Mouse (Mus musculus): ENCODE results near the gene Slc16a14.
"Not testable (repeated sequence)": the region's sequence is repeated elsewhere in the genome, so short reads cannot be mapped to it uniquely, and the experiment has no call there.

The Slc16a14 gene

DNA sequence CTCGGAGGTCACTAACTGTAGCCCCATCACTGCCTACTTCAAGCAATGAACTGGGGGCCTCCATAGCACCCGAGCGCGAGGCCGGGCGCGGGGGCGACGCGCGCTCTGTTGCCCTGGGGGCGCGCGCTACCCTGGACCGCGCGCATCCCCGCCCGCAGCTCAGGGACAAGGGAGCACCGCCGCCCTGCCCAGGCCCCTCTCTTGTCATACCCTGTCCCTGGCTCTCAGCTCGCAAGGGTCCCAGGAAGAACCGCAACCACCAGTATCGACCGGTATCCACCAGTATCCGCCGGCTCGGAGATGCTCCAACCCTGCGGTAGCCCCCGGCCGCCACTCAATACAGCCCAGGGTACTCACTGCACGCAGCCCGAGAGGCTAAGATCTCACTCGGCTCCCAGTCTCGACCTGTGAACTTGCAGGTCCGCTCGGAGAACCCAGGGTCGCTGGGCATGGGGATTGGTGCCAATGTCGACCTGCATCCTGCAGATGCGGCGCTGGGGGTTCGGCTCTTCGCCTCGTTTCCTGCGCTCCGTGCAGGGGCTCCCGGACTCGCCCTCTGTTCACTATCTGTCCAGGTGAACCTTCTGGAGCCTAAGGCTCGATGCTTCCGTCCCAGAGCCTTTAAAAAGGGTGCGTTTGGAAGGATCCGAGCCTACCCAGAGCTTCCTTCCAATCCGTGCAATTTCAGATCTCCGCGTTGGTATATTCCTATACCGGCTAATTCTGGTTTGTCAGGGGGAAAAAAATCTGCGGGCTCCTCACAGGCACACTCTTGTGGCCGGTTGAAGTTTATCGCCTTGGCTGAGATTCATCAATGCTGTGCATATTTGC is at the start of gene Slc16a14:
Gene Slc16a14 (minus strand): TSS at position 632 of the 831 bp plus-strand sequence.
- DNase-seq (ENCODE audit: low read depth), result no peak

GRCm38 (mm10) chr1:84961779-84962178 is 26.8 kb upstream of the Slc16a14 start:
- not testable (repeated sequence) for DNase-seq (ENCODE audit: low read depth)

GRCm38 (mm10) chr1:84957713-84958112 is 22.8 kb upstream of the Slc16a14 start:
- DNase-seq (ENCODE audit: low read depth), result not testable (repeated sequence)

- DNase-seq (ENCODE audit: low read depth), result not testable (repeated sequence)
Observed at GRCm38 (mm10) chr1:84956771-84957170, 21.8 kb upstream of the Slc16a14 start.

DNA sequence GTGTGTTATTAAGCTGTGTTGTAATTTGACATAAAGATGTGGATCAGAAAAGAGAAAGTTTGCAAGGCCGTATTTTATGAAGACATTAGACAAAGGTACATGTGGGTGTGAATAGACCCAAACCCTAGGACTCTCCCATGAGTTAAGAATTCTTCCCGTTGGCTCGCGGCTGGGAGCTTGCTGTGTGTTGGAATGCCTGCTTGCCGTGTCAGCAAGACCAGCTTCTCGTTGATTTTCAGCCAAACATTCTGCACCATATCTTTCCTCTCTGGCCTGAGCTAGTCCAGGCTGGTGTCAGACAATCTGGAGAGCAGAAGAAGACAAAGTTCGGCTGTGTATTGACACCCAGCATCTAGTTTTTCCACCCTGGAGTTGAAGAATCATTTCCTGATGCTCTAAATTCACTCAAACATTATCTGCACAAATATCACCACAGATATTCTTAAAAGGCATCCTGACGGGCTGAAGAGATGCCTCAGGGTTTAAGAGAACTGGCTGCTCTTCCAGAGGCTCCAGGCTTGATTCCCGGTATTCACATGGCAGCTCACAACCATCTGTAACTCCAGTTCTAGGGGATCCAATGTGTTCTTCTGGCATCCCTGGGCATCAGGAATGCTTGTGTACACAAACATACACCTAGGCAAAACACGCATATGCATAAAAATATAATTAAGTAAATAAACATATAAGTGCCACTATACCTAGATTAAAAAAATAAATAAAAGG is 17.7 kb upstream of the Slc16a14 start:
- no peak for DNase-seq (ENCODE audit: low read depth)

DNA sequence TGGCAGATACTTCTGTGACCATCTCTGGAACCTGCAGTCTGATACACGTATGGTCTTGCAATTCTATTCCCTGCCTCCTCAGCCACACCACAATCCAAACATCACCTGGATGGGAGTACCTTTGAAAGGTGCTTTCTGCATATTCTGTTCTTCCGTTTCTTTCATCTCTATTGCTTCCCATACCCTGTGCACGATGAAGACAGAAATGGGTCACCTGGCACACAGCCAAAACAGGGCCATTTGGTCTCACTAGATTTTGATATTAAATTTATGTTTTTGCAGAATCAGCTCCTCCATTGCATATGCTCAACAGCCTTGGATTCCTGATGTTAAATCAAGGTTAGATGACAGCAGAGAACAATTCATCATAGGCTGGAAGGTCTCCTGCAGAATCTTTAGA is 16.6 kb upstream of the Slc16a14 start:
- no peak for DNase-seq (ENCODE audit: low read depth)

GRCm38 (mm10) chr1:84947390-84947789 is 12.5 kb upstream of the Slc16a14 start:
- DNase-seq (ENCODE audit: low read depth), result no peak

DNA sequence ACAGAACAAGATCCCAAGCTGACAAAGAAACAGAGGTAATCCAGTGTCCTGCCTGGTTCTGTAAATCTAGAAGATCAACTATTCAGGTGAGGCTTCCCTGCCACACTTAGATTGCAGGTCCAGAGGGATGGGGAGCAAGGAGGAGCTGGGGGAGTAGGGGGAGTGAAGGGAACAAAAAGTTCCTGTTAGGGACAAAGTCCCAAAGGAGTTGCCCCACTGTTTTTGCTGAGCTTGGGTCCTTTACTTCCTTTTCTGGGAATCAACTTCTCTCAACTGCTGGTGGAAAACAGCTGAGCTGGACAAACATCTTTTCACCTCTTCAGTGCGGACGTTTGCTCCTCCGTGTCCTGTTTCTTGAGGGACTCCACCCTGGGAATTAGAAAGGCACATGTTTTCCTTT is 11.0 kb upstream of the Slc16a14 start:
- no peak for DNase-seq (ENCODE audit: low read depth)

GRCm38 (mm10) chr1:84943549-84943948 is 8.6 kb upstream of the Slc16a14 start:
- DNase-seq (ENCODE audit: low read depth), result no peak

- DNase-seq (ENCODE audit: low read depth), result no peak
Observed at GRCm38 (mm10) chr1:84942666-84943065, 7.7 kb upstream of the Slc16a14 start.

GRCm38 (mm10) chr1:84940322-84940721 is 5.4 kb upstream of the Slc16a14 start:
- DNase-seq (ENCODE audit: low read depth), result no peak

DNA sequence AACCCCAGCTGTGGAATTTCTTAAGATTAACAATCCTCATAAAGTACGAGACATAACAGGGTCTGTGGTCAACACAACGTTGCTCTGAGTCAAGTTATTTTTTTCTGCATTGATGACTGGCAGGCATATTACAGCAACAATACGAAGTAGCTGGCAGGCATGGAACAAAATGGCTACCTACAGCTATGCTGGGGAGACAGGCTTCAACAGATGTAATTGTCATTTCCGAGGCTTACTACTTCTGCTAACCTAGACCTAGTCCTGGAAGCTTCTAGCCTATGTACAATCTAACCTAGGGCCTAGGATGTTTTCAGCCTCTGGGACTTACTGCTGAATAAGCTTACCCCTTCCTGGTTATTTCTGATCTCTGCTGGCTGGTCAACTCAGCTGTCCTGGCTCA is 4.5 kb upstream of the Slc16a14 start:
- no peak for DNase-seq (ENCODE audit: low read depth)

DNA sequence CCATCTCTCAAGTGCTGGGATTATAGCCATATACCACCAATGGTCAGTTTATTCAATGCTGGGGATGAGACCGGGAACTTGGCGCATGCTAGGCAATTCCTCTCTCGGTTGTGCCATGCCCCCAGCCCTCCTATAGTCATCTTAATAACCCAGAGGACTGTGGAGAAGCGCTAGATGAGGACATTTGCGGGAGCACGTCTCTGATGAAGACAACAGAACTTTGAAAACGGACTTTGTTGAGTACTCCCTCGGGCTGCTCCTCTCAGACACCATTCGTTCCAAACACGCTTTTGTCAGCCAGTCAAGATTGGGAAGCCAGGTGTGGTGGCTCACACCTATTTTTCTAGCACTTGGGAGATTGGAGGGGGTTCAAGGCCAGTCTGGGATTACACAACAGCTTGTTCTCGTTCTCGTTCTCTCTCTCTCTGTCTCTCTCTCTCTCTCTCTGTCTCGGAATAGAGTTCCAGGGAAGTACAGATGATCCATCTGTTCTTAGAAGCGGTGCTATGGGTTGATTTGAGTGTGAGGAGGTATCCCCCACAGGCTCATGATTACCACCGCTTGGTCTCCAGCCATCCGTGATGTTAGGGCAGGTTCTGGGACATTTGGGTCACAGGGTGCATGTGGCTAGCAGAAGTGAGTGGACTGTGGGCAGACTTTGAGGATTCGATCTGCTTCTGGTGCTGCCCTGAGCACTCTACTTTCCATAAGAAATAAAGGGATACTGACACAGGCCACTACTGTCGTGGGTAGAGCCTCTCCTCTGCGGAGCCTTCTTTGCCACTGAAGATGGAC is 2.0 kb upstream of the Slc16a14 start:
- DNase-seq (ENCODE audit: low read depth), result no peak

DNA sequence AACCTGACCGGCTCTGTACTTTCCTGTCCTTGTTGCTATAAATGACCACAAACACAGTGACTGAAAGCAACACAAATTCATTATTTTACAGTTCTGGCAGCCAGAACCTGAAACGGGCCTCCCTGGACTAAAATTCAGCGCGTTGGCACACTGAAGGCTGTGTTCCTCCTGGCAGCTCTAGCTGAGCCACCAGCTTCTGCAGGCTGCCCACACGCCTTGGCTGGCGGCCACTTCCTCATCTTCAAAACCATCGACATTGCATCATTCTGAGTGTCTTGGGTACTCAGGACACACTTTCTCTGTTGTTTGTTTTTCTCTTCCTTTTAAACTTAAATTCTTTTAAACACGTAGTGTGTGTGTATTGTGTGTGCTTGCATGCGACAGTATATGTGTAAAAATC is 734 bp upstream of the Slc16a14 start:
- DNase-seq (ENCODE audit: low read depth), result peak; percentile 51

- DNase-seq (ENCODE audit: low read depth), result no peak
Observed at GRCm38 (mm10) chr1:84934151-84934502, 807 bp downstream of the Slc16a14 start.

GRCm38 (mm10) chr1:84933472-84934150 is 1.3 kb downstream of the Slc16a14 start:
- DNase-seq (ENCODE audit: low read depth), result peak; percentile 65

GRCm38 (mm10) chr1:84925599-84925998 is 9.3 kb downstream of the Slc16a14 start:
- no peak for DNase-seq (ENCODE audit: low read depth)

DNA sequence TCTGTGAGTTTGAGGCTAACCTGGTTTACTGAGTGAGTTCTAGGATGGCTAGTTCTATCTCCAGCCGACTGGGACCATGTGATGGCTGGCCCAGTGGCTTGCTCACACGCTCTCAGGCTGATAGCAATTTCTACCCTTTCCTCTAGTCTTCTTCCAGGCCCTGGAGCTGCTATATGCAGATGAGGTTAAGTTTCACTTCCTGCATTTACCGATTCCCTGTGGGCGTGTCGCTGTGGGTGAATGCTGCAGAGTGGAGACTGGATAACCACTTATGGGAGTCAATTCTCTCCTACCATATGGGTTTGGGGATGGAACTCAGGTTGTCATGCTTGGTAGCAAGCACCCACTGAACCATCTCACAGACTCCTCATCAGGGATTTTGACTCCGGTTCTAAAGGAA is 10.8 kb downstream of the Slc16a14 start:
- DNase-seq (ENCODE audit: low read depth), result no peak

DNA sequence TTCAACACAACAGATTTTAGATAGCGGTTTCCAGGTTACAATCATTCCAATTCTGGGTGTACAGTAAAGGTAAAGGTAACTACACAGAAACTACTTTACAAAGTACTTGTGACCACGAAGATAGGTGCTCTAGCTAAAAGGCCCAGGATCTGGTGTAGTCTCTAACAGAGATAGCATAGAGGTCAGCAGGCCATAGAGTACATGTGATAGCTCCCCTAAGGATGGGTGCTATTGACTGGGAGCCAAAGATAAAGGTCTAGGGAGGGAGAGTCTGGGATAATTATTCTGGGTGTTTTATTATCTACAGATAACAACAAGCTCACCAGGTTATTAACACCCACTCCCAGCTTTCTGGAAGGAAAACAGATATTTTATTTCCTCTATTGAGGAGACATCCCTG is 11.5 kb downstream of the Slc16a14 start:
- no peak for DNase-seq (ENCODE audit: low read depth)

GRCm38 (mm10) chr1:84918865-84919264 is 16.1 kb downstream of the Slc16a14 start:
- no peak for DNase-seq (ENCODE audit: low read depth)

DNA sequence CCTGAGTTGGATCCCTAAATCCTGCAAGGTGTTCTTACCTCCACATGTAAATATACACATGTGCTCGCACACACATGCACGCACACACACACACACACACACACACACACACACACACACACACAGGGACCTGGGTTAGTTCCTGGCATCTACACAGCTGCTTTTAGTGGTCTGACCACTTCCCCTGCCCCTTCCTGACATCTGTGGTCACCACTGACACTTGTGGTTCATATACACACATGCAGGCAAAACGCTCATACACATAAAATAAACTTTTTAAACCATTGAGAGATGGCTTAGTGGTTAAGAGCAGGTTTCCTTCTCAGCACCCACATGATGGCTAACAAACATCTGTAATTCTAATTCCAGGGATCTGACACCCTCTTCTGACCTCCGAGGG is 19.9 kb downstream of the Slc16a14 start:
- no peak for DNase-seq (ENCODE audit: low read depth)

- DNase-seq (ENCODE audit: low read depth), result no peak
Observed at GRCm38 (mm10) chr1:84912571-84912970, 22.4 kb downstream of the Slc16a14 start.
